Mouse (Mus musculus) stomach, postnatal 0 days (tissue): ENCODE measurements around the gene Uncx. TPM values are rescaled to one million over a fixed set of nuclear protein-coding genes. Genes with fewer than 3 reads are reported as not detected.

Experiments used
- ATAC-seq: fragments of 200-750 bp; cut with Nextera tagmentation; 2 replicates; pipeline ENCODE4 v1.8.0; 2017; ENCODE audit not compliant: low FRiP score, low TSS enrichment
- DNase-seq: peaks from one replicate; pipeline ENCODE4 v3.0.0-alpha.2; 2016; ENCODE audit warnings: low spot score
- H3K27ac ChIP-seq: fragments of 300-500 bp; sonication (generic); replicated peaks from 2 replicates; pipeline ENCODE4 v1.5.1; 2014; ENCODE audit warnings: mild to moderate bottlenecking, control low read depth
- H3K27me3 ChIP-seq: fragments of 300-500 bp; sonication (generic); 2 replicates; pipeline ENCODE4 v1.6.1; 2014; ENCODE audit warnings: low read length; ENCODE audit not compliant: control insufficient read depth, insufficient read depth
- H3K36me3 ChIP-seq: fragments of 300-500 bp; sonication (generic); 2 replicates; pipeline ENCODE4 v1.6.1; 2014; ENCODE audit warnings: low read length, mixed read lengths; ENCODE audit not compliant: control insufficient read depth, insufficient read depth
- H3K4me1 ChIP-seq: fragments of 300-500 bp; sonication (generic); replicated peaks from 2 replicates; pipeline ENCODE4 v1.6.1; 2014; ENCODE audit warnings: antibody characterized with exemption; ENCODE audit not compliant: control insufficient read depth, insufficient read depth
- H3K4me2 ChIP-seq: fragments of 300-500 bp; sonication (generic); replicated peaks from 2 replicates; pipeline ENCODE4 v1.6.1; 2014; ENCODE audit warnings: low read depth, mild to moderate bottlenecking, control low read depth, moderate library complexity
- H3K4me3 ChIP-seq: fragments of 300-500 bp; sonication (generic); 2 replicates; pipeline ENCODE4 v1.5.1; 2014; ENCODE audit warnings: low read depth, low read length, control low read depth
- H3K9ac ChIP-seq: fragments of 300-500 bp; sonication (generic); 2 replicates; pipeline ENCODE4 v1.6.1; 2014; ENCODE audit warnings: mild to moderate bottlenecking, low read length, control low read depth, mixed read lengths
- H3K9me3 ChIP-seq: fragments of 300-500 bp; sonication (generic); 2 replicates; pipeline ENCODE4 v1.6.1; 2016; ENCODE audit warnings: low read length; ENCODE audit not compliant: control insufficient read depth
- CTCF ChIP-seq: IDR thresholded peaks from 2 replicates; pipeline ENCODE4 v1.5.1; 2016; ENCODE audit warnings: antibody characterized with exemption, low read depth, mild to moderate bottlenecking, moderate library complexity
- EP300 ChIP-seq: optimal IDR thresholded peaks from 2 replicates; pipeline ENCODE3; 2016; ENCODE audit warnings: antibody characterized with exemption
- WGBS: fragments of 180-500 bp; shearing (Covaris S2); extraction: QIAGEN DNeasy Blood & Tissue Kit; methylation state at CpG from one replicate; pipeline ENCODE4 v1.1.7; 2014; 5-methylcytosine and 5-hydroxymethylcytosine counted together
- polyA plus RNA-seq: library from polyadenylated mRNA; unstranded; fragments of >200 nt; fragmentation: Nextera tagmentation; extraction: Ambion mirVana; gene quantifications from 2 replicates; pipeline ENCODE4 v1.2.1, GENCODE M21; 2015

Uncx gene
- polyA plus RNA-seq, 1 experiment from 2014 or later: not detected

- Histone ChIP-seq H3K4me2 (no peak overlapping the region), H3K27me3 (no peaks in the 10 kb centered on the region), H3K27ac (no peak overlapping the region), H3K36me3 (no peaks in the 10 kb centered on the region), H3K9ac (no peak overlapping the region), H3K4me1 (no peaks in the 10 kb centered on the region), H3K9me3 (no peaks in the 10 kb centered on the region), H3K4me3 (no peak overlapping the region)
- no peak for ATAC-seq
- 25% methylated on average over 14 of the region's 14 CpGs for WGBS
- DNase-seq: no peak
- no peak for TF ChIP-seq EP300
- TF ChIP-seq CTCF: no peak
Observed at GRCm38 (mm10) chr5:139520069-139520834, 23.0 kb upstream of the Uncx start.

GRCm38 (mm10) chr5:139521987-139522386 is 21.3 kb upstream of the Uncx start:
- H3K27ac ChIP-seq: no peak overlapping the region
- TF ChIP-seq CTCF (no peak), EP300 (no peak)
- no peaks in the 10 kb centered on the region for H3K9me3 ChIP-seq
- no peak for ATAC-seq
- no peaks in the 10 kb centered on the region for H3K27me3 ChIP-seq
- DNase-seq: no peak
- no peaks in the 10 kb centered on the region for H3K4me1 ChIP-seq
- no peak overlapping the region for H3K4me2 ChIP-seq
- no peak overlapping the region for H3K9ac ChIP-seq
- 74% methylated on average over 8 of the region's 10 CpGs for WGBS
- H3K4me3 ChIP-seq: no peak overlapping the region
- H3K36me3 ChIP-seq: no peaks in the 10 kb centered on the region

DNA sequence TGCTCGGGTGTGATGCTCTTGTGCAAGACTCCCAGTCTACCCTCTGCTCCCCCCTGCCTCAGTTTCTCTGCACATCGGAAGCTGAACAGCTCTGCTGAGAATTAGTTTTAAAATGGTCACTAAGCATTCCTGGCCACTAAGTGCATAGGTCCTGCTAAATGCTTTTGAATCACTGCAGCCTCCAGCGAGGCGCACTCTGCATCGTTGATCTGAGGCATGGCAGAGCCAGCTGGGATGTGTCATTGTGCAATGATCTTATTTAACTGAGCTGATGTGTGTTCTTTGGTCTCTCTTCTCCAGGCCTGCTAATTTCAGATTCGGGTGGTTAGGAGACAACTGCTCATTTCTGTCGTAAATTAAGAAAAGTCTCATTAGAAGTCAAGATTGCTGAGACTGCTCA is 14.4 kb upstream of the Uncx start:
- Histone ChIP-seq H3K27me3 (no peaks in the 10 kb centered on the region), H3K27ac (no peak overlapping the region), H3K9me3 (no peaks in the 10 kb centered on the region), H3K9ac (no peak overlapping the region), H3K36me3 (no peaks in the 10 kb centered on the region), H3K4me1 (no peaks in the 10 kb centered on the region), H3K4me3 (no peak overlapping the region), H3K4me2 (no peak overlapping the region)
- no peak for TF ChIP-seq EP300
- no peak for TF ChIP-seq CTCF
- 48% methylated on average over 7 of the region's 7 CpGs for WGBS
- no peak for ATAC-seq
- DNase-seq: no peak

DNA sequence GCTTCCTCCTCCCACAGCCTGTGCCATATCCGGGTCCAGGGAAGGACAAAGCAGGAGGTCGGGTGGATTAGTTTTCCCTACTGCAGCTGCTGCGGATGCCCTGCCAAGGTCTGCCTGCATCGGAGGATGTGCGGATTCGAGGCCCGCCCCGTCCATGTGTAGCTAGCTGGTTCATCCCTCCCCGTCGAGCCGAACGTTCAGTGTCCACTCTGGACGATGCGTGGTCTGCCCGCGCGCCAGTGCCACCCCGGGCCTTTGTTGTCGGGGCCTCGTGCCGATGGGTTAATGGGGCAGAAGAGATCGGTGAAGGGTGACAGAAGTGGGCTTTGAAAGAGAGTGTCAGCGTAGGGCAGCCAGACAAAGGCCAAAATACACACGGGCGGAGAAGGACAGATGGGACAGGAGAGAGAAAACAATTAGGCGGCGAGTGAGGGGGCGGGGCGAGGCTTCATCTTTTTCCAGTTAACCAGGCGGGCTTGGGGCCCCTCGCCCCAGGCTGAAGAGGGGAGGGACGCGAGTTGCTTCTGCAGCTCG is 7.8 kb upstream of the Uncx start:
- Histone ChIP-seq H3K4me3 (0 out of 2 replicates have a peak overlapping the region, but pooled peaks have one; percentile 2), H3K4me2 (no peak overlapping the region), H3K9me3 (no peaks in the 10 kb centered on the region), H3K36me3 (no peaks in the 10 kb centered on the region), H3K9ac (no peak overlapping the region), H3K4me1 (no peaks in the 10 kb centered on the region), H3K27ac (no peak overlapping the region), H3K27me3 (peaks cover 32% of the 10 kb centered on the region)
- ATAC-seq (no peak), DNase-seq (no peak)
- no peak for TF ChIP-seq EP300
- TF ChIP-seq CTCF: no peak
- WGBS: 3% methylated on average over 34 of the region's 34 CpGs

GRCm38 (mm10) chr5:139536211-139536910 is 6.9 kb upstream of the Uncx start:
- peaks cover 36% of the 10 kb centered on the region for H3K27me3 ChIP-seq
- H3K36me3 ChIP-seq: no peaks in the 10 kb centered on the region
- WGBS: 4% methylated on average over 26 of the region's 26 CpGs
- no peak overlapping the region for H3K27ac ChIP-seq
- ATAC-seq (0 out of 2 replicates have a peak, but pooled peaks have one; percentile 54), DNase-seq (peak; percentile 82)
- no peak overlapping the region for H3K4me2 ChIP-seq
- H3K4me1 ChIP-seq: no peaks in the 10 kb centered on the region
- H3K9ac ChIP-seq: no peak overlapping the region
- peak; percentile 87 for TF ChIP-seq CTCF
- no peak for TF ChIP-seq EP300
- H3K9me3 ChIP-seq: no peaks in the 10 kb centered on the region
- no peak overlapping the region for H3K4me3 ChIP-seq
